Mouse (Mus musculus): Measurements from ENCODE around the gene Ceacam18.
A peak's percentile ranks its signal among the peaks of the same experiment; 100 is the strongest.

- TF ChIP-seq CTCF (IDR thresholded peaks at IDR 0.05; ENCODE audit: insufficient read depth, low read depth, low read length) (peak; percentile 65; the same call in 1 of the 2 replicates), POLR2A (IDR thresholded peaks at IDR 0.05; ENCODE audit: insufficient read depth, low read depth, low read length) (no peak)
Measured at GRCm38 (mm10) chr7:43680960-43681359, 46.5 kb downstream of the Ceacam18 start.
